In genomic region chr4:106185745-106186501, GRCm38 (mm10) we compare ENCODE assay signal across 14 mouse cellular contexts.
DNase-seq lines count a peak whose midpoint lies in the region; ATAC-seq and TF ChIP-seq lines count a peak whose summit lies in the region.
"Had no signal": no experiment of that assay in that cellular context is flagged by ENCODE, and none has a peak within 500 bp of the region (broad histone marks: within the 10 kb centered on the region; RNA-seq: fewer than 3 reads in every experiment).

No protein-coding gene starts in this region.

- DNase-seq in cerebellum, postnatal 10 days = peak; percentile 13 to 45
- DNase-seq in cerebellum, adult 9-10 months = no peak
- peak; percentile 30 for DNase-seq in testis, postnatal 14 days (ENCODE audit: low spot score)
- DNase-seq in testis, postnatal 10 days (ENCODE audit: low spot score) = no peak
- peak; percentile 96 for DNase-seq in gastrocnemius, postnatal 25 days
- DNase-seq in stomach, postnatal 0 days (ENCODE audit: low spot score) = no peak
- no peak for DNase-seq in kidney, postnatal 10 days
- DNase-seq in liver, embryonic 11.5 days (ENCODE audit: low spot score) = no peak
- DNase-seq: cerebellum, adult 8-10 months had no signal

- 0 out of 2 replicates have a peak overlapping the region, but pooled peaks have one; percentile 13 for H3K27ac ChIP-seq in stomach, postnatal 0 days (replicated peaks)
- H3K27ac ChIP-seq in liver, embryonic 11.5 days (ENCODE audit: low read depth, low read length) = no peak overlapping the region
- H3K27ac ChIP-seq: left cerebral cortex, adult 2 months; liver, embryonic 12.5 days had no signal

- no peak for TF ChIP-seq CTCF in stomach, postnatal 0 days (IDR thresholded peaks at IDR 0.05; ENCODE audit: low read depth)

- no peaks in the 10 kb centered on the region for H3K9me3 ChIP-seq in stomach, postnatal 0 days (ENCODE audit: control insufficient read depth, low read length)
- H3K9me3 ChIP-seq in liver, embryonic 11.5 days (ENCODE audit: control insufficient read depth, low read length) = no peaks in the 10 kb centered on the region
- H3K9me3 ChIP-seq: liver, embryonic 12.5 days had no signal

- no peak overlapping the region for H3K4me3 ChIP-seq in stomach, postnatal 0 days (ENCODE audit: low read depth, low read length)
- H3K4me3 ChIP-seq in liver, embryonic 11.5 days (ENCODE audit: low read depth, low read length) = no peak overlapping the region
- H3K4me3 ChIP-seq: left cerebral cortex, adult 2 months; liver, embryonic 12.5 days had no signal

- ATAC-seq in stomach, postnatal 0 days (ENCODE audit: low FRiP score, low TSS enrichment) = 0 out of 2 replicates have a peak, but pooled peaks have one; percentile 45
- ATAC-seq in liver, embryonic 11.5 days (replicated peaks; ENCODE audit: low FRiP score) = no peak
- ATAC-seq: forebrain, postnatal 0 days; liver, embryonic 12.5 days; lung, postnatal 0 days had no signal

- WGBS in stomach, postnatal 0 days = 69% methylated on average over 13 of the region's 13 CpGs
- WGBS in liver, embryonic 11.5 days = 84% methylated on average over 13 of the region's 13 CpGs

- no peak for TF ChIP-seq EP300 in stomach, postnatal 0 days (optimal IDR thresholded peaks at IDR 0.05)

- H3K4me1 ChIP-seq in stomach, postnatal 0 days (replicated peaks; ENCODE audit: control insufficient read depth, insufficient read depth) = no peaks in the 10 kb centered on the region
- no peaks in the 10 kb centered on the region for H3K4me1 ChIP-seq in liver, embryonic 11.5 days (replicated peaks; ENCODE audit: control insufficient read depth, insufficient read depth, low read length)
- H3K4me1 ChIP-seq: liver, embryonic 12.5 days had no signal

- H3K9ac ChIP-seq in stomach, postnatal 0 days (ENCODE audit: low read length) = no peak overlapping the region
- H3K9ac ChIP-seq in liver, embryonic 11.5 days (ENCODE audit: low read depth, low read length) = no peak overlapping the region
- H3K9ac ChIP-seq: forebrain, postnatal 0 days; liver, embryonic 12.5 days had no signal

- no peaks in the 10 kb centered on the region for H3K27me3 ChIP-seq in stomach, postnatal 0 days (ENCODE audit: control insufficient read depth, insufficient read depth, low read length)
- no peaks in the 10 kb centered on the region for H3K27me3 ChIP-seq in liver, embryonic 11.5 days (replicated peaks; ENCODE audit: control insufficient read depth, insufficient read depth, low read length)
- H3K27me3 ChIP-seq: liver, embryonic 12.5 days had no signal

- H3K36me3 ChIP-seq in stomach, postnatal 0 days (ENCODE audit: control insufficient read depth, insufficient read depth, low read length) = no peaks in the 10 kb centered on the region
- no peaks in the 10 kb centered on the region for H3K36me3 ChIP-seq in liver, embryonic 11.5 days (ENCODE audit: control insufficient read depth, insufficient read depth, low read length)
- H3K36me3 ChIP-seq: liver, embryonic 12.5 days had no signal

- no peak overlapping the region for H3K4me2 ChIP-seq in stomach, postnatal 0 days (replicated peaks; ENCODE audit: low read depth)
- H3K4me2 ChIP-seq in liver, embryonic 11.5 days = no peak overlapping the region
- H3K4me2 ChIP-seq: liver, embryonic 12.5 days; midbrain, embryonic 11.5 days had no signal

Comparison
In these comparisons a context has a peak if more than half of its experiments do, and no peak if none do; other contexts are left out.
1. DNase-seq: peak in cerebellum, postnatal 10 days (2 of 2), testis, postnatal 14 days (single experiment) and gastrocnemius, postnatal 25 days (single experiment); none in cerebellum, adult 9-10 months (single experiment), testis, postnatal 10 days (single experiment), stomach, postnatal 0 days (single experiment), kidney, postnatal 10 days (single experiment) and liver, embryonic 11.5 days (single experiment).